Mouse (Mus musculus) heart, postnatal 0 days (tissue): ENCODE results near the gene Trappc1.

ENCODE experiments used
- CTCF ChIP-seq: IDR thresholded peaks from 2 replicates; pipeline ENCODE4 v1.5.1; 2016; ENCODE audit warnings: antibody characterized with exemption, control low read depth, low read depth
- EP300 ChIP-seq: IDR thresholded peaks from 2 replicates; pipeline ENCODE4 v1.6.1; 2016; ENCODE audit warnings: antibody characterized with exemption, low read depth

- TF ChIP-seq EP300 (no peak), CTCF (no peak)
Measured at GRCm38 (mm10) chr11:69331152-69331551, 7.4 kb downstream of the Trappc1 start.
